Mouse (Mus musculus) forelimb bud, embryonic 11.5 days (tissue): ENCODE results near the gene Ppfia4.
"Not testable (repeated sequence)": the region's sequence is repeated elsewhere in the genome, so short reads cannot be mapped to it uniquely, and the experiment has no call there.

ENCODE experiments used
- DNase-seq: peaks from one replicate; pipeline ENCODE4 v3.0.0-alpha.2; 2012; ENCODE audit warnings: low read depth, low spot score

Gene Ppfia4

GRCm38 (mm10) chr1:134272754-134273250 lies 59.9 kb downstream of the Ppfia4 start:
- DNase-seq = no peak

DNA sequence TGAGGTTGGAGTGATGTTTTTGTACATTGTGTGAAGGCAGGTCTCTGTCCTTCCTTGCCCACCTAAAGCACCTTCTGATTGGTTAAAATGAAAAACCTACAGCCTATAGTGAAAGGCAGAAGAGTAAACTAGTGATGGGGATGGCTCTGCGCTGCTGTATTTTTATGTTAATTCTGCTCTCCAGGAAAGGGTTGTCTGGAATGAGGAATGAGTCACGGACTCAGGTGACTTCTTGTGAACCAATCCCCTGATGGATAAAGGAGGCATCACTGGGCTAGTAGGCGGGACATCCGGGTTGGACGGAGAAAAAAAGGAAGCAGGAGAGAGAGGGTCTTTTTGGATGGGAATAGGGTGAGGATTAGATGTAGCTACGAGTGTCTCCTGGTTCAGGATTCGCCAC lies 62.7 kb downstream of the Ppfia4 start:
- DNase-seq = no peak

DNA sequence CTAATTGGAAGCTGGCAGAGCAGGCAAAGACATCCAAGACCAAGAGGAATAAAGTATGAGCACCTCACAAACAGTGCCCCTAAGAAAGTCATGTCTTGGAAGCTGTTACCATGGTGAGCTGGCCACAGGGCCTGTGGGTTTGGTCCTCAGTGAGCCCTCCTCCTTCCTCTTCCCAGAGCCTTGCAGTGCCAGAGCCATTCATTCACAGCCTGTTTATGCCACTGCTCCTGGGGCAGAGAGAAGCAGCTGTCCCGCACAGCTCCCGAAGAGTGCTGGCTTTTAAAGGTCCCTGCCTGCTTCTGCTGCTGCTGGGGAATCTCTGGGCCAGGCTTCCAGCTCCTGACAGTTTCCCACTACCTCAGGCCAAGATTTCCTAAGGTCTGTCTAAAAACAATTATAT lies 66.9 kb downstream of the Ppfia4 start:
- no peak for DNase-seq

GRCm38 (mm10) chr1:134264341-134264740 lies 68.4 kb downstream of the Ppfia4 start:
- no peak for DNase-seq

DNA sequence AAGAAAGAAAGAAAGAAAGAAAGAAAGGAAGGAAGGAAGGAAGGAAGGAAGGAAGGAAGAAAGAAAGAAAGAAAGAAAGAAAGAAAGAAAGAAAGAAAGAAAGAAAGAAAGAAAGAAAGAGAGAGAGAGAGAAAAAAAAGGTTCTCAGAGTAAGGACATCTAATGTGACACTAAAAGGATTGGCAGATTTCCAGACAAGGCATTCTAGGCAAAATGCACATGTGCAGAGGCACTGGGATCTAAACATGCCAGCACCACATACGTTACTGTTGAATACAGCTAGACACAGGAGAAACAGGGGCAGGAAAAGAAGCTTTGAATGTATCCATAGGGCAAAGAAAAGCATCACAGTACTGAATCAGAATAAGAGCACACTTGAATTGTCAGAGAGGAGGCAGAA lies 83.0 kb downstream of the Ppfia4 start:
- DNase-seq = not testable (repeated sequence)
